Mouse (Mus musculus): ENCODE data around the gene Arl6ip5. TPM values are rescaled to one million over a fixed set of nuclear protein-coding genes. Genes with fewer than 3 reads are reported as not detected.

Gene Arl6ip5
- 40.4 and 48.0 TPM in 2 replicates for polyA plus RNA-seq (2014; fragmentation: Nextera tagmentation; extraction: Ambion mirVana)

DNA sequence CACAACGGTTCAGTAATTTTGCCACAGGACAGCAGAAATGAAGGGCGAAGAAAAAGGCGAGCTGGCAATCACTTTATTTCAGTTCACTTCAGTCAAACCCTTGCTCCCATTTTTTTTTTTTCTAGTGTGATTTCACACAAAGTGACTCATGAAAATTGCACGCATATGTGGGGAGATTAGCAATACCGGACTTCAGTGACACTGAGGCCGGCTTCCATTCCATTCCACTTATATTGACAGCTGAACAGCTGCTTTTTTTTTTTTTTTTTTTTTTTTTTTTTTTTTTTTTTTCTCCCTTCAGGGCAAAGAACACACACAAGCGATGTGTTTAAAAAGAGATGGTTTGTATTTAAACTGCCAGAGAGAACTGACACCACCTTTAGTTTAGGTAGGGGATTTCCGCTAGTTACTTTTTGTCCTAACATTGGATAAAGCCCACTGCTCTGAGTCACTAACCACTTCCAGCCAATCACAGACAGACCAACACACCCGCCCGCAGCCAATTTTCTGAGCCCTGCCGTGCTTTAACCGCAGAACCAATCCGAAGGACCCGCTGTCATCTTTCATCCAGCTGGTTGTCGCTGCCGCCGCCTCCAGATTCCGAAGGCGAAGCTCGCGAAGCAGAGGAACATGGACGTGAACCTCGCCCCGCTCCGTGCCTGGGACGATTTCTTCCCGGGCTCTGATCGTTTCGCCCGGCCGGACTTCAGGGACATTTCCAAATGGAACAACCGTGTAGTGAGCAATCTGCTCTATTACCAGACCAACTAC is at the start of gene Arl6ip5:
Arl6ip5 (plus strand) TSS at position 499 of the 771 bp plus-strand sequence.
- H3K4me2 ChIP-seq (replicated peaks; ENCODE audit: low read depth, low read length): peak within 1 kb of the TSS; percentile 81
- H3K27ac ChIP-seq (ENCODE audit: low read depth, low read length): peak within 1 kb of the TSS; percentile 42; the same call in 1 of the 2 replicates
- peak within 1 kb of the TSS; percentile 64 for H3K4me3 ChIP-seq (ENCODE audit: low read depth, low read length)
- no peaks in the 10 kb centered on the region for H3K27me3 ChIP-seq (ENCODE audit: control insufficient read depth, insufficient read depth, low read length)
- WGBS: 11% methylated on average over 32 of the region's 32 CpGs
- DNase-seq (ENCODE audit: low spot score) (peak; percentile 88), ATAC-seq (ENCODE audit: low FRiP score) (peak; percentile 67)
- no peaks in the 10 kb centered on the region for H3K4me1 ChIP-seq (replicated peaks; ENCODE audit: control insufficient read depth, insufficient read depth, low read length)
- H3K9ac ChIP-seq (ENCODE audit: low read depth, low read length): peak within 1 kb of the TSS; percentile 75
- H3K36me3 ChIP-seq (ENCODE audit: control insufficient read depth, insufficient read depth, low read length): no peaks in the 10 kb centered on the region
- H3K9me3 ChIP-seq (ENCODE audit: control insufficient read depth, low read length): no peaks in the 10 kb centered on the region

DNA sequence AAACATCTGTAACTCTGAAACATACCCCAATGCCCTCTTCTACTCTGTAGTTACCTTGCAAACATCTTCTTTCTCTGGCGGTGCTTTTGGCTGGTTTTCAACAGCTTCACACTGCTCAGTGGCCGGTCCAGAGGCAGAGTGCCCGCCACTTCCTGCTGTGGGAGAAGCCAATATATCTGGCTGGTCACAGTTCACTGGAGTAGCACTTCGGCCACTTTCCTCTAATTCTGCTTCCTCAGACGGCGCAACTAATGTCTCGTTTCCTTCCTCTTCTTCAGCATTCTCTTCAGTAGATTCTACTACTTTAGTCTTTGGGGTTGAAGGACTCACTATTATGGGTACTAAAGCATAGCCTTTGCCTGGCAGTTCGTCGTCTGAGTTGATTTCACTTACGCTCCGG is 34.8 kb upstream of the Arl6ip5 start:
- 89% methylated on average over 11 of the region's 11 CpGs for WGBS
- no peak overlapping the region for H3K27ac ChIP-seq (ENCODE audit: low read depth, low read length)
- H3K4me2 ChIP-seq (replicated peaks; ENCODE audit: low read depth, low read length): no peak overlapping the region
- no peaks in the 10 kb centered on the region; the same call in 1 of the 2 replicates for H3K4me1 ChIP-seq (replicated peaks; ENCODE audit: control insufficient read depth, insufficient read depth, low read length)
- no peak overlapping the region for H3K9ac ChIP-seq (ENCODE audit: low read depth, low read length)
- no peaks in the 10 kb centered on the region for H3K9me3 ChIP-seq (ENCODE audit: control insufficient read depth, low read length)
- ATAC-seq (ENCODE audit: low FRiP score) (no peak), DNase-seq (ENCODE audit: low spot score) (no peak)
- no peaks in the 10 kb centered on the region for H3K27me3 ChIP-seq (ENCODE audit: control insufficient read depth, insufficient read depth, low read length)
- H3K36me3 ChIP-seq (ENCODE audit: control insufficient read depth, insufficient read depth, low read length): peaks cover 5% of the 10 kb centered on the region; the same call in 1 of the 2 replicates
- no peak overlapping the region for H3K4me3 ChIP-seq (ENCODE audit: low read depth, low read length)

DNA sequence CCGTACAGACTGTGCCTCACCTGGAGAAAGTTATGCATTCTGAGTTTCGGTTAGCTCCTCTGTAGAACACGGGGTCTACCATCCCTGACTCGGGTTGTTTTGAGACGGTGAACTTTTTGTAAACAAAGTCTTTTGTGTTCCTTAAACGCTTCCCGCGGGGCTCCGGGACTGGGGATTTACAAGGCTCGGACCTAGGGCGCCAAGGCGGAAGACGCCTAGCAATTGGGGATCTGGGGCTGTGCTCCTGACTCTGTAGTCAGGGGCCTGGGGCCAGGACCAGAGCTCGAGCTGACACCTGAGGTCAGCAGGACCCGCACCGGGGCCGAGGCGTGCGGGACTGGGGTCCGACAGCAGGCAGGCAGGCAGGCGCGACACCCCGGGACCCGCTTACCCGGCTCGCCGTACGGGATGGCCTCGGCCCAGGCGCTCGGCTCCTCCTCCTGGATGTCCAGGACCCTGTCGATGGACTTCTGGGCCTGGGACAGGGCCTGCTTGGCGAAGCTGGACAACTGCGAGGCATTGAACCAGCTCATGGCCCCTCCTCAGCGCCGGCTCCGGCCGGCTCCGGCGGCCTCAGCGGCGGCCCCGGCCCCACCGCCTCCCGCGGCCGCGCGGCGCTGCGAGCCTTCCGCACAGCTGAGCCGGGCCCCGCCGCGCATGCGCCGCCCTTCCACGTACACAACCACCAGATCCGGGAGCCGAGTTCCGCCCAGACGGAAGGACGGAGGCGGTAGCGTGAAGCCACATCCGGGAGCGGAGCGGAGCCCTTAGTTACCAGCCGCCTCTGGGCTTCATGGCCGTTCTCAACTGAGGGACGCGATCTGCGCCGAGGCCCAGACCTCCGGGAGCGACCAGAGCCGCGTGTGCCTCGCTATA is 31.8 kb upstream of the Arl6ip5 start, which contains the start of gene Tmf1:
Tmf1 (minus strand) TSS at position 632 of the 876 bp plus-strand sequence.
- peak within 1 kb of the TSS; percentile 78 for H3K4me2 ChIP-seq (replicated peaks; ENCODE audit: low read depth, low read length)
- H3K9me3 ChIP-seq (ENCODE audit: control insufficient read depth, low read length): no peaks in the 10 kb centered on the region
- DNase-seq (ENCODE audit: low spot score) (peak; percentile 97), ATAC-seq (ENCODE audit: low FRiP score) (peak; percentile 97)
- H3K36me3 ChIP-seq (ENCODE audit: control insufficient read depth, insufficient read depth, low read length): no peaks in the 10 kb centered on the region
- no peaks in the 10 kb centered on the region for H3K27me3 ChIP-seq (ENCODE audit: control insufficient read depth, insufficient read depth, low read length)
- WGBS: under 1% methylated on average over 63 of the region's 80 CpGs
- peak within 1 kb of the TSS; percentile 92 for H3K27ac ChIP-seq (ENCODE audit: low read depth, low read length)
- H3K4me1 ChIP-seq (replicated peaks; ENCODE audit: control insufficient read depth, insufficient read depth, low read length): no peaks in the 10 kb centered on the region; the same call in 1 of the 2 replicates
- peak within 1 kb of the TSS; percentile 95 for H3K9ac ChIP-seq (ENCODE audit: low read depth, low read length)
- H3K4me3 ChIP-seq (ENCODE audit: low read depth, low read length): peak within 1 kb of the TSS; percentile 85

DNA sequence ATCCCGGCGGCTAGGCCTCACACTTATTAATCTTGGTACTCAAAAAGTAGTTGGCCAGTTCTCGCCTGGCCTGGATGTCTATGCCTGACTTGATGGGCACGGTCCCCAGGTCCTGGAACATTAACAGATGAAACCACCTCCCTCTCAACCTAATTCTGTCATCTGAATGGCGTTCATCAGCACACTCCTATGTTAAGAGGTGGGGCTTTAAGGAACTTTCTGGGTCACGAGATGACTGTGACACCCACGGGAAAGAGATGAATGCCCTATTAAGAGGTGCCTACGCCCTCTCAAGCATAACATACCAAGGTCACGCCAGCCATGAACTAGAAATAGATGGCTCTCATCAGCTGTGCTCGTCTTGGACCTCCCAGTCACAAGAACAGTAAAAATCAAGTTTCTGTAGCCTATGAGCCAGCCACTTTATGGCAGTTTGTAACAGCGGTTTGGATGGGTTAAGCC is 31.1 kb upstream of the Arl6ip5 start:
- ATAC-seq (ENCODE audit: low FRiP score): no peak; the same call in 1 of the 2 replicates
- peak overlapping the region; percentile 85 for H3K4me3 ChIP-seq (ENCODE audit: low read depth, low read length)
- 11% methylated on average over 11 of the region's 11 CpGs for WGBS
- H3K9me3 ChIP-seq (ENCODE audit: control insufficient read depth, low read length): no peaks in the 10 kb centered on the region
- H3K36me3 ChIP-seq (ENCODE audit: control insufficient read depth, insufficient read depth, low read length): no peaks in the 10 kb centered on the region
- H3K27ac ChIP-seq (ENCODE audit: low read depth, low read length): peak overlapping the region; percentile 92
- H3K4me1 ChIP-seq (replicated peaks; ENCODE audit: control insufficient read depth, insufficient read depth, low read length): no peaks in the 10 kb centered on the region; the same call in 1 of the 2 replicates
- no peaks in the 10 kb centered on the region for H3K27me3 ChIP-seq (ENCODE audit: control insufficient read depth, insufficient read depth, low read length)
- peak overlapping the region; percentile 78 for H3K4me2 ChIP-seq (replicated peaks; ENCODE audit: low read depth, low read length)
- peak overlapping the region; percentile 95 for H3K9ac ChIP-seq (ENCODE audit: low read depth, low read length)
- no peak for DNase-seq (ENCODE audit: low spot score)

DNA sequence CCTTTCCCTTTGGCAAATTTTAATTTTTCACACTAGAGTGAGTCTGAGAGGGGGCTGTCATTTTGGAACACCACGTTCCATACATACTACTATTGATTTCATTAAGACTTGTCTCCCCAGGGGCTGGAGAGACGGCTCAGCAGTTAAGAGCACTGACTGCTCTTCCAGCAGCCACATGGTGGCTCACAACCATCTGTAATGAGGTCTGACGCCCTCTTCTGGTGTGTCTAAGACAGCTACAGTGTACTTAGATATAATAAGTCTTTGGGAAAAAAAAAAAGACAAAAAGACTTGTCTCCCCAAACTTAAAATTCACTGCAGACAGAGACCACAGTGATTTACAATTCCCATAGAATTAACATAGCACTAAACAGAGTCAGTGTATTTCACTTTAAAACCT is 10.1 kb upstream of the Arl6ip5 start:
- H3K27ac ChIP-seq (ENCODE audit: low read depth, low read length): no peak overlapping the region
- no peak overlapping the region for H3K4me3 ChIP-seq (ENCODE audit: low read depth, low read length)
- H3K4me1 ChIP-seq (replicated peaks; ENCODE audit: control insufficient read depth, insufficient read depth, low read length): no peaks in the 10 kb centered on the region
- no peaks in the 10 kb centered on the region for H3K9me3 ChIP-seq (ENCODE audit: control insufficient read depth, low read length)
- DNase-seq (ENCODE audit: low spot score): no peak
- no peak overlapping the region for H3K4me2 ChIP-seq (replicated peaks; ENCODE audit: low read depth, low read length)
- WGBS: 55% methylated on average over 3 of the region's 3 CpGs
- ATAC-seq (ENCODE audit: low FRiP score): no peak
- peaks cover 7% of the 10 kb centered on the region; the same call in 1 of the 2 replicates for H3K36me3 ChIP-seq (ENCODE audit: control insufficient read depth, insufficient read depth, low read length)
- H3K9ac ChIP-seq (ENCODE audit: low read depth, low read length): no peak overlapping the region
- H3K27me3 ChIP-seq (ENCODE audit: control insufficient read depth, insufficient read depth, low read length): no peaks in the 10 kb centered on the region

DNA sequence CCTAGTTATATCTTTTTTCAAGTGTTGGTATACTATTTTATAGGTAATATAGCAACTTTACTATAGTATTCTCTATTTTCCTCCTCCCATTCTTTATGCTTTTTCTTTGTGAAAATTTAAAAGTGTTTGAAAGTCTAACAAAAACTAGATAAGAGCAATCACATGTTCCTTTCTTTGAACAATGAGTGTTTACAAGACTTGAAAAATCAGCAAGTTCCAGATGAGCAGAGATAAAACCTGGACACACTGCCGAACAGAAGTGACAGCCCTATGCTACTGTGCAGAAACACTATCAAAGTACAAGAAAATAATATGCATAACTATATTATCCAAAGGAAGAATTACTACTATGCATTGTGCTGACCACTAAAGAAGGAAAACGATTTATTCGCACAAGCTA is 8.0 kb upstream of the Arl6ip5 start:
- ATAC-seq (ENCODE audit: low FRiP score) (no peak), DNase-seq (ENCODE audit: low spot score) (no peak)
- Histone ChIP-seq H3K9ac (ENCODE audit: low read depth, low read length) (no peak overlapping the region), H3K36me3 (ENCODE audit: control insufficient read depth, insufficient read depth, low read length) (no peaks in the 10 kb centered on the region), H3K27me3 (ENCODE audit: control insufficient read depth, insufficient read depth, low read length) (no peaks in the 10 kb centered on the region), H3K4me1 (replicated peaks; ENCODE audit: control insufficient read depth, insufficient read depth, low read length) (no peaks in the 10 kb centered on the region), H3K9me3 (ENCODE audit: control insufficient read depth, low read length) (no peaks in the 10 kb centered on the region), H3K4me2 (replicated peaks; ENCODE audit: low read depth, low read length) (no peak overlapping the region), H3K4me3 (ENCODE audit: low read depth, low read length) (no peak overlapping the region), H3K27ac (ENCODE audit: low read depth, low read length) (no peak overlapping the region)
- WGBS: 94% methylated on average over 3 of the region's 3 CpGs

DNA sequence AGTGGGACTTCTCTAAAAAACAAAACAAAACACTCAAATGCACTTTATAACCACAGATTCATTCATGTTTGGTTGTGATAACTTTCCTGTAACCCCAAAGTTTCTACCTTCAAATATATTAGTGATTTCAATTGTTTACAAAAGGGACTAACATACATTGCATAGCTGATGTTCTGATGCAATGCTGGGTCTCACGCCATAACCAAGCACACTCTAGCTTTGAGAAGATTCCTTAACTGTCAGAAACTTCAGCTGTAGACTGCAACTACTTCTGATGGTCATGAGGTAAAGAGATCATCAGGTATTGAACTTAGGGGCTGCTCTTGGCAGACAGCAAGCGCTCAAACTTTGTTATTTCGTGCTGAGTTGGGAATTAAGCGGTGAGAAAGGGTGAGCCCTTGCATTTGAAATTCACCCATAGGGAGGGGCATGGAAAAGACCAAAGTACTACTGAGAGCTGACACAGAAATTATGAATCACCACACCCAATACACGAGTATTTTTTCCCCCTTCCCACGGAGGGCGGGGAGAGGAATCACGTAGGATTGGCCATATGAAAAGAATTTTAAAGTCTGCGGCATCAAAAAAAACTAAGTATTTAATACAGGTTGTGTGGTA is 6.1 kb upstream of the Arl6ip5 start:
- ATAC-seq (ENCODE audit: low FRiP score) (no peak), DNase-seq (ENCODE audit: low spot score) (peak; percentile 16)
- Histone ChIP-seq H3K4me2 (replicated peaks; ENCODE audit: low read depth, low read length) (peak overlapping the region; percentile 57), H3K27me3 (ENCODE audit: control insufficient read depth, insufficient read depth, low read length) (no peaks in the 10 kb centered on the region), H3K4me3 (ENCODE audit: low read depth, low read length) (peak overlapping the region; percentile 82), H3K4me1 (replicated peaks; ENCODE audit: control insufficient read depth, insufficient read depth, low read length) (no peaks in the 10 kb centered on the region), H3K36me3 (ENCODE audit: control insufficient read depth, insufficient read depth, low read length) (no peaks in the 10 kb centered on the region), H3K9ac (ENCODE audit: low read depth, low read length) (peak overlapping the region; percentile 99), H3K27ac (ENCODE audit: low read depth, low read length) (no peak overlapping the region), H3K9me3 (ENCODE audit: control insufficient read depth, low read length) (no peaks in the 10 kb centered on the region)
- WGBS: 16% methylated on average over 9 of the region's 9 CpGs

DNA sequence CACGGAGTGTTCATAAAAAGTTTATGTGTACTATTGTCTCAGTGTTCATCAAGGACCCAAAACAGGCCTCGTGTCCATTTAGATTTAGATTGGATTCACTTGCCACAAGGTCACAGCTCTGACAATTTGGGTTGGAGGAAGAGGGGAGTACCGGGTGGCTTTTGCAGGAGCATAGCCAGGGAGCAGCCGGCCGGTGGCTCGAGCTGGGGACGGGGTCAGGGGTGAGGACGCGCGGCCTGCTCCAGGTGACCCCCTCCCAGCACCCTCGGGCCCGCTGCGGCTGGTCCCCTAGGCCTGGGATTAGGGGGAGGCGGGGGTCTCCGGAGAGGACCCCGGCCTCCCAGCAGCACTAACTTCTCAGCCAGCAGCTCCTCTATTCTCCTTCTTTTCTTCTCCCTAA is 5.5 kb upstream of the Arl6ip5 start:
- Histone ChIP-seq H3K36me3 (ENCODE audit: control insufficient read depth, insufficient read depth, low read length) (no peaks in the 10 kb centered on the region), H3K4me2 (replicated peaks; ENCODE audit: low read depth, low read length) (peak overlapping the region; percentile 57), H3K4me1 (replicated peaks; ENCODE audit: control insufficient read depth, insufficient read depth, low read length) (no peaks in the 10 kb centered on the region), H3K4me3 (ENCODE audit: low read depth, low read length) (peak overlapping the region; percentile 82), H3K27me3 (ENCODE audit: control insufficient read depth, insufficient read depth, low read length) (no peaks in the 10 kb centered on the region), H3K27ac (ENCODE audit: low read depth, low read length) (peak overlapping the region; percentile 80), H3K9ac (ENCODE audit: low read depth, low read length) (peak overlapping the region; percentile 99), H3K9me3 (ENCODE audit: control insufficient read depth, low read length) (no peaks in the 10 kb centered on the region)
- ATAC-seq (ENCODE audit: low FRiP score): peak; percentile 74
- peak; percentile 53 for DNase-seq (ENCODE audit: low spot score)
- under 1% methylated on average over 16 of the region's 16 CpGs for WGBS
